Mouse (Mus musculus) layer of hippocampus, adult 18-20 months (tissue): ENCODE results near the gene Cobl. TPM values are rescaled to one million over a fixed set of nuclear protein-coding genes. Genes with fewer than 3 reads are reported as not detected.

Experiments
- DNase-seq, 2 experiments: peaks; one replicate each; pipeline ENCODE4 v3.0.0; 2022; ENCODE audit warnings: low spot score in 2 of 2
- total RNA-seq, 2 experiments: library from RNA; stranded (reverse); gene quantifications; 2 replicates each; pipeline ENCODE4 v1.2.3; 2021

The Cobl gene
- total RNA-seq, 2 experiments from 2014 or later, result 18.0 to 27.4 TPM

- DNase-seq, result peak; percentile 58 to 80
Observed at GRCm38 (mm10) chr11:12231481-12232035, 233.2 kb downstream of the Cobl start.

GRCm38 (mm10) chr11:12229411-12229810 is 235.3 kb downstream of the Cobl start:
- DNase-seq, result no peak

GRCm38 (mm10) chr11:12227343-12227742 is 237.4 kb downstream of the Cobl start:
- no peak for DNase-seq

GRCm38 (mm10) chr11:12219594-12220530 is 244.9 kb downstream of the Cobl start:
- DNase-seq, result no peak

- no peak for DNase-seq
Observed at GRCm38 (mm10) chr11:12216897-12217296, 247.9 kb downstream of the Cobl start.

- DNase-seq, result no peak
Observed at GRCm38 (mm10) chr11:12215582-12215981, 249.2 kb downstream of the Cobl start.

GRCm38 (mm10) chr11:12208574-12208973 is 256.2 kb downstream of the Cobl start:
- no peak for DNase-seq

- DNase-seq, result no peak
Observed at GRCm38 (mm10) chr11:12205201-12206161, 259.3 kb downstream of the Cobl start.

GRCm38 (mm10) chr11:12199441-12199840 is 265.3 kb downstream of the Cobl start:
- DNase-seq, result no peak

GRCm38 (mm10) chr11:12198700-12199349 is 265.9 kb downstream of the Cobl start:
- no peak for DNase-seq

GRCm38 (mm10) chr11:12198017-12198416 is 266.7 kb downstream of the Cobl start:
- no peak for DNase-seq

GRCm38 (mm10) chr11:12197542-12197941 is 267.2 kb downstream of the Cobl start:
- DNase-seq, result no peak

GRCm38 (mm10) chr11:12195390-12195789 is 269.4 kb downstream of the Cobl start:
- no peak for DNase-seq

GRCm38 (mm10) chr11:12193369-12193768 is 271.4 kb downstream of the Cobl start:
- no peak for DNase-seq

- DNase-seq, result no peak
Observed at GRCm38 (mm10) chr11:12191386-12191785, 273.4 kb downstream of the Cobl start.

GRCm38 (mm10) chr11:12190417-12190816 is 274.3 kb downstream of the Cobl start:
- DNase-seq, result no peak
